Mouse (Mus musculus) olfactory bulb, adult 2 months (tissue): ENCODE measurements around the gene H2-Q7.

ENCODE experiments used
- CTCF ChIP-seq: fragments of 200-500 bp; IDR thresholded peaks from 2 replicates; pipeline ENCODE4 v1.5.1; 2012; ENCODE audit warnings: low read depth, mild to moderate bottlenecking, low read length, moderate library complexity; ENCODE audit not compliant: insufficient read depth
- POLR2A ChIP-seq: fragments of 200-500 bp; IDR thresholded peaks from 2 replicates; pipeline ENCODE4 v1.6.1; 2012; ENCODE audit warnings: mild to moderate bottlenecking, low read depth, low read length, moderate library complexity; ENCODE audit not compliant: insufficient read depth

GRCm38 (mm10) chr17:35486726-35487125, 47.8 kb downstream of the H2-Q7 start:
- TF ChIP-seq CTCF (no peak), POLR2A (no peak)
